Mouse (Mus musculus) E14TG2a.4 (cell line): ENCODE data around the gene Rac3.

Experiments used
- H3K27me3 ChIP-seq: 2 replicates; pipeline ENCODE4 v1.6.1; 2014; ENCODE audit warnings: low read length, control low read depth; ENCODE audit not compliant: insufficient read depth
- H3K36me3 ChIP-seq: 2 replicates; pipeline ENCODE4 v1.6.1; 2014; ENCODE audit warnings: low read length, control low read depth; ENCODE audit not compliant: insufficient read depth
- H3K4me1 ChIP-seq: replicated peaks from 2 replicates; pipeline ENCODE4 v1.6.1; 2014; ENCODE audit warnings: low read depth, low read length, control low read depth
- H3K4me3 ChIP-seq: replicated peaks from 2 replicates; pipeline ENCODE4 v1.5.1; 2014; ENCODE audit warnings: mild to moderate bottlenecking, low read length
- H3K9me3 ChIP-seq: 2 replicates; pipeline ENCODE4 v1.6.1; 2014; ENCODE audit warnings: low read length, control low read depth
- CTCF ChIP-seq: conservative IDR thresholded peaks from 2 replicates; pipeline ENCODE4 v1.5.1; 2014; ENCODE audit warnings: low read length
- NANOG ChIP-seq: IDR thresholded peaks from 2 replicates; pipeline ENCODE4 v1.6.1; 2014; ENCODE audit warnings: borderline replicate concordance, low read length, mixed read lengths
- POU5F1 ChIP-seq: IDR thresholded peaks from 2 replicates; pipeline ENCODE4 v1.6.1; 2014; ENCODE audit warnings: low read length, borderline replicate concordance

Gene Rac3

GRCm38 (mm10) chr11:120684086-120684485, 37.2 kb upstream of the Rac3 start:
- H3K9me3 ChIP-seq, result no peaks in the 10 kb centered on the region
- peaks cover 98% of the 10 kb centered on the region for H3K36me3 ChIP-seq
- H3K27me3 ChIP-seq, result no peaks in the 10 kb centered on the region
- H3K4me3 ChIP-seq, result no peak overlapping the region
- H3K4me1 ChIP-seq, result peaks cover 56% of the 10 kb centered on the region
- TF ChIP-seq CTCF (no peak), NANOG (no peak), POU5F1 (no peak)

GRCm38 (mm10) chr11:120684660-120685059, 36.6 kb upstream of the Rac3 start:
- H3K27me3 ChIP-seq, result no peaks in the 10 kb centered on the region
- peaks cover 59% of the 10 kb centered on the region for H3K4me1 ChIP-seq
- TF ChIP-seq NANOG (no peak), POU5F1 (no peak), CTCF (no peak)
- H3K9me3 ChIP-seq, result no peaks in the 10 kb centered on the region
- no peak overlapping the region for H3K4me3 ChIP-seq
- peaks cover 98% of the 10 kb centered on the region for H3K36me3 ChIP-seq

- TF ChIP-seq NANOG (no peak), POU5F1 (no peak), CTCF (no peak)
- peaks cover 62% of the 10 kb centered on the region for H3K4me1 ChIP-seq
- H3K36me3 ChIP-seq, result peaks cover 97% of the 10 kb centered on the region
- H3K9me3 ChIP-seq, result no peaks in the 10 kb centered on the region
- no peaks in the 10 kb centered on the region for H3K27me3 ChIP-seq
- H3K4me3 ChIP-seq, result 0 out of 2 replicates have a peak overlapping the region, but pooled peaks have one; percentile 20
Observed at GRCm38 (mm10) chr11:120686650-120687272, 34.5 kb upstream of the Rac3 start.

- H3K36me3 ChIP-seq, result peaks cover 97% of the 10 kb centered on the region
- TF ChIP-seq POU5F1, result no peak
- TF ChIP-seq CTCF, result no peak
- no peak for TF ChIP-seq NANOG
- no peaks in the 10 kb centered on the region for H3K9me3 ChIP-seq
- peaks cover 66% of the 10 kb centered on the region for H3K4me1 ChIP-seq
- no peak overlapping the region for H3K4me3 ChIP-seq
- no peaks in the 10 kb centered on the region for H3K27me3 ChIP-seq
Observed at GRCm38 (mm10) chr11:120689365-120689764, 31.9 kb upstream of the Rac3 start.

GRCm38 (mm10) chr11:120692471-120693011, 28.7 kb upstream of the Rac3 start:
- no peak overlapping the region for H3K4me3 ChIP-seq
- H3K36me3 ChIP-seq, result peaks cover 97% of the 10 kb centered on the region
- no peaks in the 10 kb centered on the region for H3K9me3 ChIP-seq
- H3K4me1 ChIP-seq, result peaks cover 71% of the 10 kb centered on the region
- TF ChIP-seq POU5F1, result no peak
- no peak for TF ChIP-seq NANOG
- no peak for TF ChIP-seq CTCF
- no peaks in the 10 kb centered on the region for H3K27me3 ChIP-seq

- no peaks in the 10 kb centered on the region for H3K27me3 ChIP-seq
- H3K4me3 ChIP-seq, result no peak overlapping the region
- peaks cover 97% of the 10 kb centered on the region for H3K36me3 ChIP-seq
- TF ChIP-seq NANOG (no peak), CTCF (no peak), POU5F1 (no peak)
- no peaks in the 10 kb centered on the region for H3K9me3 ChIP-seq
- H3K4me1 ChIP-seq, result peaks cover 76% of the 10 kb centered on the region
Observed at GRCm38 (mm10) chr11:120693461-120693860, 27.8 kb upstream of the Rac3 start.

GRCm38 (mm10) chr11:120695184-120695583, 26.1 kb upstream of the Rac3 start:
- Histone ChIP-seq H3K4me1 (peaks cover 77% of the 10 kb centered on the region), H3K9me3 (no peaks in the 10 kb centered on the region), H3K4me3 (no peak overlapping the region), H3K36me3 (peaks cover 98% of the 10 kb centered on the region), H3K27me3 (no peaks in the 10 kb centered on the region)
- TF ChIP-seq NANOG, result no peak
- TF ChIP-seq POU5F1, result no peak
- no peak for TF ChIP-seq CTCF

GRCm38 (mm10) chr11:120695641-120696040, 25.6 kb upstream of the Rac3 start:
- no peaks in the 10 kb centered on the region for H3K27me3 ChIP-seq
- H3K9me3 ChIP-seq, result no peaks in the 10 kb centered on the region
- peaks cover 80% of the 10 kb centered on the region for H3K4me1 ChIP-seq
- no peak for TF ChIP-seq POU5F1
- TF ChIP-seq CTCF, result no peak
- TF ChIP-seq NANOG, result no peak
- peaks cover 98% of the 10 kb centered on the region for H3K36me3 ChIP-seq
- H3K4me3 ChIP-seq, result 0 out of 2 replicates have a peak overlapping the region, but pooled peaks have one; percentile 26
